Mouse (Mus musculus): ENCODE data around the gene Ppp1r12b.

GRCm38 (mm10) chr1:134823842-134824241, 131.9 kb downstream of the Ppp1r12b start:
- TF ChIP-seq POLR2A (IDR thresholded peaks at IDR 0.05; ENCODE audit: insufficient read length, low read depth) (no peak), E2F4 (IDR thresholded peaks at IDR 0.05; ENCODE audit: insufficient read depth) (no peak), TCF12 (IDR thresholded peaks at IDR 0.05; ENCODE audit: insufficient read depth, poor library complexity, severe bottlenecking) (no peak), USF1 (IDR thresholded peaks at IDR 0.05; ENCODE audit: low read depth) (no peak), REST (IDR thresholded peaks at IDR 0.05; ENCODE audit: insufficient read depth, insufficient read length) (no peak), CEBPB (IDR thresholded peaks at IDR 0.05; ENCODE audit: insufficient read depth, poor library complexity, severe bottlenecking) (no peak), TCF3 (IDR thresholded peaks at IDR 0.05; ENCODE audit: insufficient read length, low read depth) (no peak)
